Mouse (Mus musculus): ENCODE measurements around the gene Mettl16. TPM values are rescaled to one million over a fixed set of nuclear protein-coding genes. Genes with fewer than 3 reads are reported as not detected.

The Mettl16 gene
- 30.4 and 33.0 TPM in 2 replicates for polyA plus RNA-seq (2015; fragmentation: Nextera tagmentation; extraction: Ambion mirVana)

DNA sequence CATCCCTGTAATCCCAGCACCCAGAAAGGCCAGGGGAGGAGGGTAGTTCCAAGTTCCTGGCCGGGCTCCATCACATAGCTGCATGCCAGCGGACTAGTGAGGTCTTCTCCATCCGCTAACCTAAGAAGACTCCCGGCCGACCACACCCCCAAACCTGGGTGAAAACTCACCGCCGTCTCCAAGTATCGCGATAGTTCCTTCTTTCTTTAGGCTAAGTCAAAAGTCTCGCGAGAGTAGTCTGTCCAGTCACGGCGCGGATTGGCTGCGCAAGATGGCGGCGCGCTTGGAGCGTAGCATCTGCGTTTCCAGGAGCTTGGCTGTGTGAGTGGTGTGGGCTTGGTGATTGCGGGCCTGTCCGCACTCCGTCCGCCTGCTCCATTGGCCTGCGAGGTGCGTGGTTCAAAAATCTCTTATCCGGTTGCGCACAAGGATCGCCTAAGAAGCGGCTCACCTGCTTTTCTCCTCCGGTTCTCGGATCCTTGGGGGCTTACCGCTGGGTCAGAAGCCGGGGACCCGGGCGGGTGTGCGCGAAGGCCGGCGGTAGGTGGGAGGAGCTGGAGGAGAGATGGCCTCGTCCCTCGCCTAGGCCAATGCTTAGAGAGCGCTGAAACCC, at the start of gene Mettl16:
Gene Mettl16, plus strand, starts transcription at position 236 of the 613 bp plus-strand sequence.
- peak within 1 kb of the TSS; percentile 64 for H3K4me3 ChIP-seq (ENCODE audit: low read length)
- peak within 1 kb of the TSS; percentile 80 for H3K27ac ChIP-seq (ENCODE audit: low read length)
- peak within 1 kb of the TSS; percentile 73 for H3K9ac ChIP-seq (ENCODE audit: low read length)
- H3K27me3 ChIP-seq (ENCODE audit: control insufficient read depth, insufficient read depth, low read length): no peaks in the 10 kb centered on the region
- H3K4me1 ChIP-seq (ENCODE audit: control insufficient read depth, insufficient read depth, low read length): peaks cover 13% of the 10 kb centered on the region
- WGBS: under 1% methylated on average over 43 of the region's 43 CpGs
- peaks cover 15% of the 10 kb centered on the region for H3K36me3 ChIP-seq (ENCODE audit: control insufficient read depth, insufficient read depth)
- no peaks in the 10 kb centered on the region for H3K9me3 ChIP-seq (replicated peaks; ENCODE audit: control insufficient read depth, low read length)
- ATAC-seq (replicated peaks; ENCODE audit: extremely low read depth, insufficient read depth, low FRiP score): peak; percentile 91
- H3K4me2 ChIP-seq (ENCODE audit: low read depth, low read length): peak within 1 kb of the TSS; percentile 86

DNA sequence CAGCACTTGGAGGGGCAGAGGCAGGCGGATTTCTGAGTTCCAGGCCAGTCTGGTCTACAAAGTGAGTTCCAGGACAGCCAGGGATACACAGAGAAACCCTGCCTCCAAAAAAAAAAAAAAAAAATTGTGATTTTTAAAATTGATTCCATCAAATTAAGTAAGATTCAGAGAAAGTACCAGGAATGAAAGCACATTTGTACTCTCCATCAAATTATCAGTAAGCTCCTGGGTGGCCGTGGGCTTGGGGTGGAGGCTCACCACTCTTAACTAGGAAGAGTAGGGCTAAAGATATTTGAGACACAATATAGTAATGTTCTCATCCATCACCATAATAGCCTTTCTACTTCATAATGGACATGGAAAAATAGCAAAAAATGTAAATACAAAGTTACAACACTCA, 49.5 kb upstream of the Mettl16 start:
- Histone ChIP-seq H3K4me1 (ENCODE audit: control insufficient read depth, insufficient read depth, low read length) (peaks cover 37% of the 10 kb centered on the region), H3K27ac (ENCODE audit: low read length) (peak overlapping the region; percentile 66), H3K4me3 (ENCODE audit: low read length) (no peak overlapping the region; the same call in 1 of the 2 replicates), H3K27me3 (ENCODE audit: control insufficient read depth, insufficient read depth, low read length) (no peaks in the 10 kb centered on the region), H3K36me3 (ENCODE audit: control insufficient read depth, insufficient read depth) (no peaks in the 10 kb centered on the region), H3K9me3 (replicated peaks; ENCODE audit: control insufficient read depth, low read length) (no peaks in the 10 kb centered on the region), H3K9ac (ENCODE audit: low read length) (0 out of 2 replicates have a peak overlapping the region, but pooled peaks have one; percentile 11), H3K4me2 (ENCODE audit: low read depth, low read length) (peak overlapping the region; percentile 41)
- 35% methylated on average over 2 of the region's 2 CpGs for WGBS
- ATAC-seq (replicated peaks; ENCODE audit: extremely low read depth, insufficient read depth, low FRiP score): no peak

- Histone ChIP-seq H3K9me3 (replicated peaks; ENCODE audit: control insufficient read depth, low read length) (no peaks in the 10 kb centered on the region), H3K36me3 (ENCODE audit: control insufficient read depth, insufficient read depth) (no peaks in the 10 kb centered on the region), H3K27ac (ENCODE audit: low read length) (no peak overlapping the region), H3K9ac (ENCODE audit: low read length) (peak overlapping the region; percentile 45), H3K4me2 (ENCODE audit: low read depth, low read length) (peak overlapping the region; percentile 73), H3K4me3 (ENCODE audit: low read length) (peak overlapping the region; percentile 45), H3K4me1 (ENCODE audit: control insufficient read depth, insufficient read depth, low read length) (peaks cover 35% of the 10 kb centered on the region), H3K27me3 (ENCODE audit: control insufficient read depth, insufficient read depth, low read length) (no peaks in the 10 kb centered on the region)
- no peak for ATAC-seq (replicated peaks; ENCODE audit: extremely low read depth, insufficient read depth, low FRiP score)
- 39% methylated on average over 3 of the region's 3 CpGs for WGBS
Observed at GRCm38 (mm10) chr11:74721971-74722370, 48.7 kb upstream of the Mettl16 start.

DNA sequence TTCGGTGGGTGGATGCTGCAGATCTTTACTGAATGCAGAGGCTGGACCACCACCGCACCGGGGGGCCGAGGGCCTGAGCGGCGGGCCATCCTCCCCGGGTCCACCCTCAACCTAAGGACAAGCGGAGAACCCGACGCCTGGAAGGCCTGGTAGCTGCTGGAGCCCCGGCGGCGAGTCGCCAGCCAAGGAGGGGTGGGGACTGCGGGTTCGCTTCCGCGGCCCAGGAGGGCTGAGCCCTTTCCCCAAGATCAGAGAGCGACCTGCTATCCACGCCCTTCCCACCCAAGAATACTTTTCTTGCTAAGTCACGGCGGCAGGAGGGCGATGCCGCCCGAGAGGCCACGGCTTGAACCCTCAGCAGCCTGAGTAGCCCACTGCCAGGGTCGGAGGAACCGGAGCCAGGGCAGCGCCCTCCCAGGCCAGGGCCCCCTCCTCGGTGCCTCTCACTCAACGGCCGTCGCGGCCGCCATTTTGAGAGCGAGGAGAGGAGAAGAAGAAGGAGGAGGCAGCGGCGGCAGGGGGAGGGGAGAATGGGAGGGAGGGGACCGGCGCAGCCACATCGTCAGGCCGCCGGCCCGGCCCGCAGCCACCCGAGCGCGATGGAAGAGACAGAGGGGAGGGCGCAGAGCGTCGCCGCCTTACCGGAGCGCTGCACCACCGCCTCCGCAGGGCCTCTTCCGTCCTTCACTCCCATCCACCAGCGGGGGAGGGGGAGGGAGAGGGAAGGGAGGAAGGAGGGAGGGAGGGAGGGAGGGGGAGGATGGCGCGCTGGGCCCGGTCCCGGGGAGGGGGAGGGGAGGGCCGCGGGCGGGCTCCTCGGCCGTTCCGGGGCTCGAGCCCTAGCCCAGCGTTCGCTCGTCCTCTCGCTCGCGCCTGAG, 47.0 kb upstream of the Mettl16 start:
- Histone ChIP-seq H3K9me3 (replicated peaks; ENCODE audit: control insufficient read depth, low read length) (no peaks in the 10 kb centered on the region), H3K4me1 (ENCODE audit: control insufficient read depth, insufficient read depth, low read length) (peaks cover 31% of the 10 kb centered on the region), H3K4me2 (ENCODE audit: low read depth, low read length) (peak overlapping the region; percentile 87), H3K27ac (ENCODE audit: low read length) (peak overlapping the region; percentile 98), H3K27me3 (ENCODE audit: control insufficient read depth, insufficient read depth, low read length) (no peaks in the 10 kb centered on the region), H3K36me3 (ENCODE audit: control insufficient read depth, insufficient read depth) (no peaks in the 10 kb centered on the region), H3K4me3 (ENCODE audit: low read length) (peak overlapping the region; percentile 99), H3K9ac (ENCODE audit: low read length) (peak overlapping the region; percentile 96)
- ATAC-seq (replicated peaks; ENCODE audit: extremely low read depth, insufficient read depth, low FRiP score): peak; percentile 78
- under 1% methylated on average over 51 of the region's 75 CpGs for WGBS

- no peaks in the 10 kb centered on the region for H3K27me3 ChIP-seq (ENCODE audit: control insufficient read depth, insufficient read depth, low read length)
- H3K36me3 ChIP-seq (ENCODE audit: control insufficient read depth, insufficient read depth): no peaks in the 10 kb centered on the region
- peak within 1 kb of the TSS; percentile 98 for H3K27ac ChIP-seq (ENCODE audit: low read length)
- peaks cover 31% of the 10 kb centered on the region for H3K4me1 ChIP-seq (ENCODE audit: control insufficient read depth, insufficient read depth, low read length)
- H3K9me3 ChIP-seq (replicated peaks; ENCODE audit: control insufficient read depth, low read length): no peaks in the 10 kb centered on the region
- peak; percentile 97 for ATAC-seq (replicated peaks; ENCODE audit: extremely low read depth, insufficient read depth, low FRiP score)
- WGBS: under 1% methylated on average over 37 of the region's 56 CpGs
- H3K9ac ChIP-seq (ENCODE audit: low read length): peak within 1 kb of the TSS; percentile 96
- H3K4me3 ChIP-seq (ENCODE audit: low read length): peak within 1 kb of the TSS; percentile 99
- peak within 1 kb of the TSS; percentile 87 for H3K4me2 ChIP-seq (ENCODE audit: low read depth, low read length)
Observed at GRCm38 (mm10) chr11:74724235-74724791, 46.3 kb upstream of the Mettl16 start, which contains the start of gene Pafah1b1. Pafah1b1 (minus strand) TSS chr11:74724670.

DNA sequence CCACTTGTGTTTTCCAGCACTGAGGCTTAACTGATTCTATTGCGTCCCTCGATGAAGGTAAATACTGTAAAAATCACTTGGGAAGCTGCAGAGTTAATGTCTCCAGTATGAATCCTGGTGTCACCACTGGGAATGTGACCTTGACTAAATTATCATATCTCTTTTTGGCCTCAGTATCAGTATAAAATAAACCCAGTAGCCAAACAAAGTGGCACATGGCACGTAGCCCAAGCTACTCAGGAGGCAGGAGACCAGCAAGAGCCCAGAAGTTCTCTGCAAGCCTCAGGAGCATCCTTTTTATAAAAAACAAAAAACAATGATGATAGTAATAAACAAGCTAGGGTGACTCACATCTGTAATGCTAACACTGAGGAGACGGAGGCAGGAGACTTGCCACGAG, 45.4 kb upstream of the Mettl16 start:
- Histone ChIP-seq H3K9me3 (replicated peaks; ENCODE audit: control insufficient read depth, low read length) (no peaks in the 10 kb centered on the region), H3K4me3 (ENCODE audit: low read length) (no peak overlapping the region), H3K27ac (ENCODE audit: low read length) (peak overlapping the region; percentile 98), H3K4me2 (ENCODE audit: low read depth, low read length) (peak overlapping the region; percentile 69), H3K4me1 (ENCODE audit: control insufficient read depth, insufficient read depth, low read length) (peaks cover 26% of the 10 kb centered on the region), H3K36me3 (ENCODE audit: control insufficient read depth, insufficient read depth) (no peaks in the 10 kb centered on the region), H3K9ac (ENCODE audit: low read length) (peak overlapping the region; percentile 96), H3K27me3 (ENCODE audit: control insufficient read depth, insufficient read depth, low read length) (no peaks in the 10 kb centered on the region)
- WGBS: 43% methylated on average over 5 of the region's 5 CpGs
- no peak for ATAC-seq (replicated peaks; ENCODE audit: extremely low read depth, insufficient read depth, low FRiP score)

DNA sequence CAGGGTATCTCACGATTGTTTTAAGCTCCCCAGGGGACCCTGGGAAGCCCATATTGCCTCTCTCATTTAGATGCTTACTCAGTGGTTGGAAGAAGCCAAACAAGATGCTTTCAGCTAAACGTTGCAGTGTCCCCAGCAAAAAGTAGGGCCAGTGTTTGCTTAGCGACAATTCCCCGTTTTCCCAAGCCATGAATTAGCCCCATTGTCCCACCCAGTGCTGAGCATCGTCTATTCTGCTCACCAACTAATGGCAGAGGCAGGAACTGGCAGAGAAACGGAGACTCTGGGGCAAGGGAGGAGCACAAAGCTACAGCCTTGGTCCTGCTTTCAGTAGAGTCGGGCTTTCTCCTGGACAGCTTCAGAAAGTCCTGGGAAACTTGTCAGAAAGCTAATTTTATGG, 35.7 kb upstream of the Mettl16 start:
- Histone ChIP-seq H3K4me2 (ENCODE audit: low read depth, low read length) (no peak overlapping the region), H3K27ac (ENCODE audit: low read length) (no peak overlapping the region), H3K4me1 (ENCODE audit: control insufficient read depth, insufficient read depth, low read length) (no peaks in the 10 kb centered on the region), H3K4me3 (ENCODE audit: low read length) (no peak overlapping the region), H3K36me3 (ENCODE audit: control insufficient read depth, insufficient read depth) (no peaks in the 10 kb centered on the region), H3K27me3 (ENCODE audit: control insufficient read depth, insufficient read depth, low read length) (no peaks in the 10 kb centered on the region), H3K9me3 (replicated peaks; ENCODE audit: control insufficient read depth, low read length) (no peaks in the 10 kb centered on the region), H3K9ac (ENCODE audit: low read length) (no peak overlapping the region)
- 29% methylated on average over 7 of the region's 7 CpGs for WGBS
- no peak for ATAC-seq (replicated peaks; ENCODE audit: extremely low read depth, insufficient read depth, low FRiP score)

DNA sequence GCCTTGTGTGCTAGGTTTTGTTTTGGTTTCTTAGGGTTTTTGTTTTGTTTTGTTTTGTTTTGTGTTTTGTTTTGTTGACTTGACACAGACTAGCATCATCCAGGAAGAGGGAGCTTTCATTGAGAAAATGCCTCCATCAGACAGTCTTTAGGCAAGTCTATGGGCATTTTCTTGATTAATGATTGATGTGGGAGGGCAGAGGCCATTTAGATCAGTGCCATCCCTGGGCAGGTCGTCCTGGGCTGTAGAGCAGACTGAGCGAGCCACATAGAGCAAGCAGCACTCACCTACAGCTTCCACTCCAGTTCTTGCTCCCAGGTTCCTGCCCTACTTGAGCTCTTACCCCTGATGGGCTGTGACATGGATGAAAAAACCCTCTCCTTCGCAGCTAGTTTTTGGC, 32.8 kb upstream of the Mettl16 start:
- Histone ChIP-seq H3K27me3 (ENCODE audit: control insufficient read depth, insufficient read depth, low read length) (no peaks in the 10 kb centered on the region), H3K4me1 (ENCODE audit: control insufficient read depth, insufficient read depth, low read length) (no peaks in the 10 kb centered on the region), H3K9me3 (replicated peaks; ENCODE audit: control insufficient read depth, low read length) (no peaks in the 10 kb centered on the region), H3K4me3 (ENCODE audit: low read length) (no peak overlapping the region), H3K36me3 (ENCODE audit: control insufficient read depth, insufficient read depth) (no peaks in the 10 kb centered on the region), H3K4me2 (ENCODE audit: low read depth, low read length) (no peak overlapping the region), H3K9ac (ENCODE audit: low read length) (no peak overlapping the region), H3K27ac (ENCODE audit: low read length) (no peak overlapping the region)
- WGBS: 59% methylated on average over 3 of the region's 3 CpGs
- ATAC-seq (replicated peaks; ENCODE audit: extremely low read depth, insufficient read depth, low FRiP score): no peak

Data from heart, embryonic 16.5 days (tissue).